Mouse (Mus musculus): ENCODE data around the gene Snx9. TPM values are rescaled to one million over a fixed set of nuclear protein-coding genes. Genes with fewer than 3 reads are reported as not detected.

Snx9 gene
- polyA plus RNA-seq, 1 experiment from 2014 or later = 29.6 TPM

Other genes starting within 250 kb of the Snx9 start
- gene Synj2, start 100.0 kb downstream of the Snx9 start, polyA plus RNA-seq (2016; fragmentation: Nextera tagmentation; extraction: Ambion mirVana) = 3.8 and 3.9 TPM in 2 replicates
- 5.1 and 5.7 TPM in 2 replicates for gene Serac1, start 238.4 kb downstream of the Snx9 start, polyA plus RNA-seq (2016; fragmentation: Nextera tagmentation; extraction: Ambion mirVana)
- gene Gtf2h5, start 238.5 kb downstream of the Snx9 start, polyA plus RNA-seq (2016; fragmentation: Nextera tagmentation; extraction: Ambion mirVana) = 142 and 147 TPM in 2 replicates